Mouse (Mus musculus) adrenal gland, adult 8-10 months (tissue): ENCODE data around the gene Snx32. TPM values are rescaled to one million over a fixed set of nuclear protein-coding genes. Genes with fewer than 3 reads are reported as not detected.
A peak's percentile ranks its signal among the peaks of the same experiment; 100 is the strongest.

Source experiments
- DNase-seq: peaks from one replicate; pipeline ENCODE4 v3.0.0; 2022
- total RNA-seq, 4 experiments: library from RNA; stranded (reverse); gene quantifications; 2 replicates each; pipeline ENCODE4 v1.2.4; 2022

Snx32 gene
- total RNA-seq, 4 experiments from 2014 or later = 13.4 to 35.0 (median 23.9) TPM

- DNase-seq = no peak
Measured at GRCm38 (mm10) chr19:5483386-5484359, 26.7 kb downstream of the Snx32 start.

- DNase-seq = no peak
Measured at GRCm38 (mm10) chr19:5481398-5481797, 28.9 kb downstream of the Snx32 start.

GRCm38 (mm10) chr19:5480016-5480415 lies 30.3 kb downstream of the Snx32 start:
- DNase-seq = no peak

GRCm38 (mm10) chr19:5477668-5478300 lies 32.6 kb downstream of the Snx32 start:
- DNase-seq = no peak

- no peak for DNase-seq
Measured at GRCm38 (mm10) chr19:5477004-5477667, 33.2 kb downstream of the Snx32 start.

- DNase-seq = no peak
Measured at GRCm38 (mm10) chr19:5475069-5475714, 35.1 kb downstream of the Snx32 start.

GRCm38 (mm10) chr19:5474281-5475068 lies 35.9 kb downstream of the Snx32 start:
- DNase-seq = no peak

- peak; percentile 89 for DNase-seq
Measured at GRCm38 (mm10) chr19:5473720-5474119, 36.6 kb downstream of the Snx32 start, which contains the start of gene Efemp2. Efemp2 (plus strand) TSS chr19:5473954.

- no peak for DNase-seq
Measured at GRCm38 (mm10) chr19:5472857-5473256, 37.5 kb downstream of the Snx32 start.

GRCm38 (mm10) chr19:5471846-5472245 lies 38.5 kb downstream of the Snx32 start:
- no peak for DNase-seq

GRCm38 (mm10) chr19:5468374-5468773 lies 42.0 kb downstream of the Snx32 start, which contains the start of gene Ctsw:
Ctsw (minus strand) TSS chr19:5468507.
- no peak for DNase-seq

GRCm38 (mm10) chr19:5466916-5467500 lies 43.3 kb downstream of the Snx32 start:
- DNase-seq = no peak

- DNase-seq = no peak
Measured at GRCm38 (mm10) chr19:5465037-5465436, 45.3 kb downstream of the Snx32 start.

- DNase-seq = no peak
Measured at GRCm38 (mm10) chr19:5463791-5464562, 46.4 kb downstream of the Snx32 start.

- no peak for DNase-seq
Measured at GRCm38 (mm10) chr19:5463212-5463611, 47.1 kb downstream of the Snx32 start.

GRCm38 (mm10) chr19:5461411-5461810 lies 48.9 kb downstream of the Snx32 start:
- no peak for DNase-seq

- peak; percentile 82 for DNase-seq
Measured at GRCm38 (mm10) chr19:5460465-5460911, 49.9 kb downstream of the Snx32 start, which contains the start of gene Fibp. Fibp (plus strand) TSS chr19:5460615.

GRCm38 (mm10) chr19:5459896-5460295 lies 50.4 kb downstream of the Snx32 start:
- no peak for DNase-seq

- DNase-seq = no peak
Measured at GRCm38 (mm10) chr19:5459019-5459418, 51.3 kb downstream of the Snx32 start.
